Mouse (Mus musculus) heart, postnatal 0 days (tissue): ENCODE measurements around the gene Lrrc4.

Source experiments
- CTCF ChIP-seq: IDR thresholded peaks from 2 replicates; pipeline ENCODE4 v1.5.1; 2016; ENCODE audit warnings: antibody characterized with exemption, control low read depth, low read depth
- EP300 ChIP-seq: IDR thresholded peaks from 2 replicates; pipeline ENCODE4 v1.6.1; 2016; ENCODE audit warnings: antibody characterized with exemption, low read depth

DNA sequence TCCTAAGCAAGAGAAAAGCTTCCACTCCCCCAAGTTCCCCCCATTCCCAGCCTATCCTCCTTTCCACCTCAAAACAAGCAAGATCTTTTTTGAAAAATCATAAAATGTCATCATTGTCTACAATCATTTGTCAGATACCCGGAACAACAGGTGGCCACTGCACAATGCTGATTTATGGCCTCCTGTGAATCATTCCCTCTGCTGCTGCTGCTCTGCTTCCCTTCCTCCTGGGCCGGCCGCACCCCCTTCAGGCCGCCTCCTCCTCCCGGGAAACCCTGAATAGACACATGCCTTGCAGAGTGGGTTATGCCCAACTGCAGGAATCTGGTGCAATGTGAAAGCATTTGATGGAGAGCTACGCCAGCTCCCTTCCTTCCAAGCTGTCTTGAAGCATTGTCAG is 3.0 kb downstream of the Lrrc4 start:
- TF ChIP-seq CTCF (no peak), EP300 (no peak)
